Mouse (Mus musculus) kidney, adult 2 months (tissue): ENCODE measurements around the gene Nsun3. TPM values are rescaled to one million over a fixed set of nuclear protein-coding genes. Genes with fewer than 3 reads are reported as not detected.
"Not testable (repeated sequence)": the region's sequence is repeated elsewhere in the genome, so short reads cannot be mapped to it uniquely, and the experiment has no call there.

Experiments used
- DNase-seq: peaks from one replicate; pipeline ENCODE4 v3.0.0; 2021
- H3K27ac ChIP-seq: fragments of 200-500 bp; 2 replicates; pipeline ENCODE4 v1.5.1; 2012; ENCODE audit warnings: low read depth, low read length, control low read depth, inconsistent platforms; ENCODE audit not compliant: insufficient read depth
- H3K27me3 ChIP-seq: fragments of 200-500 bp; replicated peaks from 2 replicates; pipeline ENCODE4 v1.6.1; 2012; ENCODE audit warnings: mild to moderate bottlenecking, moderate library complexity, low read length, inconsistent platforms; ENCODE audit not compliant: control insufficient read depth, insufficient read depth
- H3K36me3 ChIP-seq: fragments of 200-500 bp; 2 replicates; pipeline ENCODE4 v1.6.1; 2012; ENCODE audit warnings: mild to moderate bottlenecking, moderate library complexity, low read length, inconsistent platforms; ENCODE audit not compliant: control insufficient read depth, insufficient read depth
- H3K4me1 ChIP-seq: fragments of 200-500 bp; 2 replicates; pipeline ENCODE4 v1.6.1; 2011; ENCODE audit warnings: low read length; ENCODE audit not compliant: control insufficient read depth, insufficient read depth
- H3K4me3 ChIP-seq: fragments of 200-500 bp; 2 replicates; pipeline ENCODE4 v1.5.1; 2011; ENCODE audit warnings: mild to moderate bottlenecking, low read depth, low read length, control low read depth; ENCODE audit not compliant: insufficient read depth
- CTCF ChIP-seq: fragments of 200-500 bp; conservative IDR thresholded peaks from 2 replicates; pipeline ENCODE4 v1.5.1; 2011; ENCODE audit warnings: low read depth, mild to moderate bottlenecking, control low read depth, low read length, moderate library complexity, mixed read lengths; ENCODE audit not compliant: insufficient read depth, insufficient read length
- POLR2A ChIP-seq: fragments of 200-500 bp; IDR thresholded peaks from one replicate; pipeline ENCODE4 v1.6.1; 2011; ENCODE audit warnings: low read depth, low read length, control low read depth
- WGBS: fragments of 180-500 bp; shearing (Covaris S2); methylation state at CpG from one replicate; pipeline ENCODE4 v1.1.7; 2018; 5-methylcytosine and 5-hydroxymethylcytosine counted together
- polyA plus RNA-seq: library from polyadenylated mRNA; depleted of rRNA; stranded (reverse); fragments of >200 nt; gene quantifications from 2 replicates; pipeline ENCODE4 v1.2.3, GENCODE M21; 2012

Gene Nsun3
- polyA plus RNA-seq, 1 experiment: 7.1 TPM

GRCm38 (mm10) chr16:62753597-62753996, 33.0 kb downstream of the Nsun3 start:
- DNase-seq: no peak
- Histone ChIP-seq H3K4me1 (no peaks in the 10 kb centered on the region), H3K4me3 (no peak overlapping the region), H3K36me3 (no peaks in the 10 kb centered on the region; the same call in 1 of the 2 replicates), H3K27me3 (no peaks in the 10 kb centered on the region), H3K27ac (no peak overlapping the region)
- WGBS: 65% methylated on average over 1 of the region's 1 CpGs
- no peak for TF ChIP-seq POLR2A
- no peak for TF ChIP-seq CTCF

GRCm38 (mm10) chr16:62753079-62753478, 33.5 kb downstream of the Nsun3 start:
- TF ChIP-seq CTCF (no peak), POLR2A (no peak)
- peak; percentile 3 for DNase-seq
- WGBS: 65% methylated on average over 4 of the region's 4 CpGs
- no peaks in the 10 kb centered on the region; the same call in 1 of the 2 replicates for H3K36me3 ChIP-seq
- H3K4me3 ChIP-seq: no peak overlapping the region
- no peak overlapping the region for H3K27ac ChIP-seq
- no peaks in the 10 kb centered on the region for H3K27me3 ChIP-seq
- no peaks in the 10 kb centered on the region for H3K4me1 ChIP-seq

- Histone ChIP-seq H3K4me1 (no peaks in the 10 kb centered on the region), H3K4me3 (no peak overlapping the region), H3K27me3 (no peaks in the 10 kb centered on the region), H3K27ac (no peak overlapping the region), H3K36me3 (no peaks in the 10 kb centered on the region)
- DNase-seq: no peak
- 63% methylated on average over 2 of the region's 2 CpGs for WGBS
- TF ChIP-seq CTCF (no peak), POLR2A (no peak)
Measured at GRCm38 (mm10) chr16:62745875-62746274, 40.7 kb downstream of the Nsun3 start.

- peaks cover 3% of the 10 kb centered on the region; the same call in 1 of the 2 replicates for H3K36me3 ChIP-seq
- no peak overlapping the region for H3K27ac ChIP-seq
- H3K4me1 ChIP-seq: no peaks in the 10 kb centered on the region
- no peak for DNase-seq
- 93% methylated on average over 1 of the region's 1 CpGs for WGBS
- H3K27me3 ChIP-seq: no peaks in the 10 kb centered on the region
- TF ChIP-seq CTCF: no peak
- no peak for TF ChIP-seq POLR2A
- no peak overlapping the region for H3K4me3 ChIP-seq
Measured at GRCm38 (mm10) chr16:62734359-62734758, 52.3 kb downstream of the Nsun3 start.

- Histone ChIP-seq H3K4me1 (no peaks in the 10 kb centered on the region), H3K27me3 (no peaks in the 10 kb centered on the region), H3K4me3 (no peak overlapping the region), H3K36me3 (peaks cover 3% of the 10 kb centered on the region; the same call in 1 of the 2 replicates), H3K27ac (no peak overlapping the region)
- no peak for DNase-seq
- no peak for TF ChIP-seq CTCF
- no peak for TF ChIP-seq POLR2A
- 91% methylated on average over 4 of the region's 4 CpGs for WGBS
Measured at GRCm38 (mm10) chr16:62730291-62730690, 56.3 kb downstream of the Nsun3 start.

- Histone ChIP-seq H3K4me1 (no peaks in the 10 kb centered on the region), H3K27me3 (no peaks in the 10 kb centered on the region), H3K27ac (no peak overlapping the region), H3K4me3 (no peak overlapping the region), H3K36me3 (no peaks in the 10 kb centered on the region)
- 85% methylated on average over 3 of the region's 3 CpGs for WGBS
- TF ChIP-seq CTCF (no peak), POLR2A (no peak)
- no peak for DNase-seq
Measured at GRCm38 (mm10) chr16:62729846-62730245, 56.8 kb downstream of the Nsun3 start.

GRCm38 (mm10) chr16:62718255-62718654, 68.4 kb downstream of the Nsun3 start:
- DNase-seq: peak; percentile 68
- 42% methylated on average over 9 of the region's 11 CpGs for WGBS
- not testable (repeated sequence) for H3K4me3 ChIP-seq, H3K36me3 ChIP-seq, H3K4me1 ChIP-seq, H3K27me3 ChIP-seq, H3K27ac ChIP-seq

- Histone ChIP-seq H3K4me3 (no peak overlapping the region), H3K36me3 (no peaks in the 10 kb centered on the region), H3K27me3 (no peaks in the 10 kb centered on the region), H3K4me1 (no peaks in the 10 kb centered on the region), H3K27ac (no peak overlapping the region)
- no peak for DNase-seq
- 61% methylated on average over 8 of the region's 8 CpGs for WGBS
- TF ChIP-seq CTCF (no peak), POLR2A (no peak)
Measured at GRCm38 (mm10) chr16:62690436-62690835, 96.2 kb downstream of the Nsun3 start.
